Mouse (Mus musculus) kidney, embryonic 14.5 days (tissue): Measurements from ENCODE around the gene Klk8. TPM values are rescaled to one million over a fixed set of nuclear protein-coding genes. Genes with fewer than 3 reads are reported as not detected.

Source experiments
- ATAC-seq: fragments of 200-750 bp; cut with Nextera tagmentation; 2 replicates; pipeline ENCODE4 v1.8.0; 2017; ENCODE audit warnings: moderate number of reproducible peaks, mild to moderate bottlenecking, moderate TSS enrichment, moderate library complexity; ENCODE audit not compliant: low FRiP score, low TSS enrichment
- H3K27ac ChIP-seq: fragments of 300-500 bp; sonication (generic); 2 replicates; pipeline ENCODE4 v1.5.1; 2014; ENCODE audit warnings: low read depth, mild to moderate bottlenecking, low read length, moderate library complexity, mixed read lengths
- H3K27me3 ChIP-seq: fragments of 300-500 bp; sonication (generic); 2 replicates; pipeline ENCODE4 v1.6.1; 2014; ENCODE audit warnings: mild to moderate bottlenecking, low read length; ENCODE audit not compliant: control insufficient read depth, insufficient read depth
- H3K36me3 ChIP-seq: fragments of 300-500 bp; sonication (generic); 2 replicates; pipeline ENCODE4 v1.6.1; 2014; ENCODE audit warnings: low read length, mixed read lengths; ENCODE audit not compliant: control insufficient read depth, insufficient read depth
- H3K4me1 ChIP-seq: fragments of 300-500 bp; sonication (generic); 2 replicates; pipeline ENCODE4 v1.6.1; 2014; ENCODE audit warnings: low read length, mixed read lengths; ENCODE audit not compliant: control insufficient read depth, insufficient read depth
- H3K4me2 ChIP-seq: fragments of 300-500 bp; sonication (generic); replicated peaks from 2 replicates; pipeline ENCODE4 v1.6.1; 2014; ENCODE audit warnings: low read depth, mild to moderate bottlenecking, low read length
- H3K4me3 ChIP-seq: fragments of 300-500 bp; sonication (generic); 2 replicates; pipeline ENCODE4 v1.5.1; 2014; ENCODE audit warnings: mild to moderate bottlenecking, low read length
- H3K9ac ChIP-seq: fragments of 300-500 bp; sonication (generic); 2 replicates; pipeline ENCODE4 v1.6.1; 2014; ENCODE audit warnings: low read depth, mild to moderate bottlenecking, low read length, moderate library complexity
- H3K9me3 ChIP-seq: fragments of 300-500 bp; sonication (generic); 2 replicates; pipeline ENCODE4 v1.6.1; 2016; ENCODE audit warnings: low read length; ENCODE audit not compliant: control insufficient read depth
- WGBS: fragments of 180-500 bp; shearing (Covaris S2); extraction: QIAGEN DNeasy Blood & Tissue Kit; methylation state at CpG from one replicate; pipeline ENCODE4 v1.1.7; 2014; 5-methylcytosine and 5-hydroxymethylcytosine counted together
- polyA plus RNA-seq: library from polyadenylated mRNA; unstranded; fragments of >200 nt; fragmentation: Nextera tagmentation; extraction: Ambion mirVana; gene quantifications from 2 replicates; pipeline ENCODE4 v1.2.1, GENCODE M21; 2014

Klk8 gene
- polyA plus RNA-seq, 1 experiment from 2014 or later, result 38.2 TPM

DNA sequence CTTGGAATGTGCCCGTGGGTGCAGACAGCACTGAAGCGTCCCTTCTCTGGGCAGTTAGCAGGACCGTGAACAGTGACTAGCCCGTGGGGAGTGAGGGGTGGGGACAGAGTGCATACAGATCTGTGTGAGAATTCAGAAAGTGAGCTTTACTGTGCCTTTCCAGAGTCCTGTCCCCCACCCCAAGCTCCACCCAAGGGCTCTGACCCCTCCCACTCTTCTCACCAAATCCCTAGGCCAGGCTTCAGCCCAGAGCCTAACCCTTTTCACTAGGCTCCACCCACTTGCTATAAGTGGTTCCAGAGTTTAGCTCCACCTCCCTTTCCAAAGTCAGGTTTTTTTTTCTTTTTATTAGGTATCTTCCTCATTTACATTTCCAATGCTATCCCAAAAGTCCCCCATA, 46.4 kb downstream of the Klk8 start:
- no peak for ATAC-seq
- H3K9ac ChIP-seq, result no peak overlapping the region
- H3K27me3 ChIP-seq, result no peaks in the 10 kb centered on the region
- no peak overlapping the region for H3K27ac ChIP-seq
- no peaks in the 10 kb centered on the region for H3K9me3 ChIP-seq
- no peak overlapping the region for H3K4me3 ChIP-seq
- 94% methylated on average over 4 of the region's 4 CpGs for WGBS
- no peaks in the 10 kb centered on the region for H3K4me1 ChIP-seq
- H3K36me3 ChIP-seq, result no peaks in the 10 kb centered on the region
- H3K4me2 ChIP-seq, result no peak overlapping the region

DNA sequence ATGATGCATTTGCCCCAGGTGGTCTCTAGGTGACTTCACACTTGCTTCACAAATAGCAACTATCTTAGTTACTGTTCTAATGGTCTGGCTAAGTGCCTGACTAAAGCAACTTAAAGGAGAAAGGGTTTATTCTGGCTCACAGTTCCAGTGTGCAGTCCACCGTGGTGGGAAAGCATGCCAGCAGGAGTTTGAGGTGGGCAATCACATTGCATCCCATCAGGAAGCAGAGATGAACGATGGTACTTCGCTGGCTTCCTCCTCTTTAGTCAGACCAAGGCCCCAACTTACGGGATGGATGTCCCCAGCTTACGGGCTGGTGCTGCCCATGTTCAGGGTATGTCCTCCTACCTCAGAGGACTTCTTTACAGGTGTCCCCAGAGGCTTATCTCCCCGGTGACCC, 54.2 kb downstream of the Klk8 start:
- Histone ChIP-seq H3K36me3 (no peaks in the 10 kb centered on the region), H3K4me2 (no peak overlapping the region), H3K27me3 (no peaks in the 10 kb centered on the region), H3K4me3 (no peak overlapping the region), H3K27ac (no peak overlapping the region), H3K4me1 (no peaks in the 10 kb centered on the region), H3K9me3 (no peaks in the 10 kb centered on the region), H3K9ac (no peak overlapping the region)
- ATAC-seq, result no peak
- 90% methylated on average over 6 of the region's 6 CpGs for WGBS

Other genes starting within 250 kb of the Klk8 start
- gene Zfp658, start 235.3 kb upstream of the Klk8 start, polyA plus RNA-seq, result 2.0 and 4.0 TPM in 2 replicates
- gene Zfp719, start 218.0 kb upstream of the Klk8 start, polyA plus RNA-seq, result 9.9 and 14.1 TPM in 2 replicates
- gene Zfp819, start 190.4 kb upstream of the Klk8 start, polyA plus RNA-seq, result 0.19 and 0.23 TPM in 2 replicates
- gene Ceacam18, start 162.9 kb upstream of the Klk8 start, polyA plus RNA-seq, result not detected in 2 replicates
- gene Siglece, start 137.4 kb upstream of the Klk8 start, polyA plus RNA-seq, result 0.39 and 0.95 TPM in 2 replicates
- 11.4 and 12.6 TPM in 2 replicates for gene Ctu1, start 125.6 kb upstream of the Klk8 start, polyA plus RNA-seq
- not detected in 2 replicates for gene Klk14, start 107.2 kb upstream of the Klk8 start, polyA plus RNA-seq
- 0.19 and 0.31 TPM in 2 replicates for gene Klk13, start 85.0 kb upstream of the Klk8 start, polyA plus RNA-seq
- not detected in 2 replicates for gene Klk12, start 28.7 kb upstream of the Klk8 start, polyA plus RNA-seq
- gene Klk11, start 23.0 kb upstream of the Klk8 start, polyA plus RNA-seq, result 0.27 TPM in 1 of 2 replicates, not detected in the other
- gene Klk10, start 16.5 kb upstream of the Klk8 start, polyA plus RNA-seq, result 0.41 and 1.3 TPM in 2 replicates
- 0.26 TPM in 1 of 2 replicates, not detected in the other for gene Klk9, start 5.7 kb upstream of the Klk8 start, polyA plus RNA-seq
- 0.13 TPM in 1 of 2 replicates, not detected in the other for gene Klk7, start 13.7 kb downstream of the Klk8 start, polyA plus RNA-seq
- gene Klk6, start 26.9 kb downstream of the Klk8 start, polyA plus RNA-seq, result not detected in 2 replicates
- not detected in 2 replicates for gene Klk5, start 44.4 kb downstream of the Klk8 start, polyA plus RNA-seq
- gene Klk4, start 83.6 kb downstream of the Klk8 start, polyA plus RNA-seq, result 0.28 TPM in 1 of 2 replicates, not detected in the other
- gene Klk15, start 136.2 kb downstream of the Klk8 start, polyA plus RNA-seq, result not detected in 2 replicates
- not detected in 2 replicates for gene Klk1b8, start 153.1 kb downstream of the Klk8 start, polyA plus RNA-seq
- gene Klk1b1, start 169.2 kb downstream of the Klk8 start, polyA plus RNA-seq, result not detected in 2 replicates
- gene Klk1b9, start 178.5 kb downstream of the Klk8 start, polyA plus RNA-seq, result not detected in 2 replicates
- gene Klk1b11, start 198.3 kb downstream of the Klk8 start, polyA plus RNA-seq, result not detected in 2 replicates
- gene Klk1b26, start 214.6 kb downstream of the Klk8 start, polyA plus RNA-seq, result not detected in 2 replicates